Mouse (Mus musculus) megakaryocyte, adult 5-6 weeks (primary cell): ENCODE data around the gene Srsf9. TPM values are rescaled to one million over a fixed set of nuclear protein-coding genes. Genes with fewer than 3 reads are reported as not detected.
A peak's percentile ranks its signal among the peaks of the same experiment; 100 is the strongest.

Source experiments
- ATAC-seq: 2 replicates; pipeline ENCODE4 v1.8.0; 2016; ENCODE audit warnings: mild to moderate bottlenecking, inconsistent platforms; ENCODE audit not compliant: poor library complexity, severe bottlenecking
- total RNA-seq, 2 experiments: library from RNA; stranded (forward) in 1 of 2; stranded (reverse) in 1 of 2; fragments of 153-499, 151-499 nt in 1 of 2; fragments of 221-1000, 200-1000 nt in 1 of 2; gene quantifications; 2 replicates each; pipeline versions ENCODE4 v1.2.3 to v1.2.4; 2015 to 2017

Srsf9 gene
- total RNA-seq, 2 experiments from 2014 or later, result 98.4 to 126 TPM

DNA sequence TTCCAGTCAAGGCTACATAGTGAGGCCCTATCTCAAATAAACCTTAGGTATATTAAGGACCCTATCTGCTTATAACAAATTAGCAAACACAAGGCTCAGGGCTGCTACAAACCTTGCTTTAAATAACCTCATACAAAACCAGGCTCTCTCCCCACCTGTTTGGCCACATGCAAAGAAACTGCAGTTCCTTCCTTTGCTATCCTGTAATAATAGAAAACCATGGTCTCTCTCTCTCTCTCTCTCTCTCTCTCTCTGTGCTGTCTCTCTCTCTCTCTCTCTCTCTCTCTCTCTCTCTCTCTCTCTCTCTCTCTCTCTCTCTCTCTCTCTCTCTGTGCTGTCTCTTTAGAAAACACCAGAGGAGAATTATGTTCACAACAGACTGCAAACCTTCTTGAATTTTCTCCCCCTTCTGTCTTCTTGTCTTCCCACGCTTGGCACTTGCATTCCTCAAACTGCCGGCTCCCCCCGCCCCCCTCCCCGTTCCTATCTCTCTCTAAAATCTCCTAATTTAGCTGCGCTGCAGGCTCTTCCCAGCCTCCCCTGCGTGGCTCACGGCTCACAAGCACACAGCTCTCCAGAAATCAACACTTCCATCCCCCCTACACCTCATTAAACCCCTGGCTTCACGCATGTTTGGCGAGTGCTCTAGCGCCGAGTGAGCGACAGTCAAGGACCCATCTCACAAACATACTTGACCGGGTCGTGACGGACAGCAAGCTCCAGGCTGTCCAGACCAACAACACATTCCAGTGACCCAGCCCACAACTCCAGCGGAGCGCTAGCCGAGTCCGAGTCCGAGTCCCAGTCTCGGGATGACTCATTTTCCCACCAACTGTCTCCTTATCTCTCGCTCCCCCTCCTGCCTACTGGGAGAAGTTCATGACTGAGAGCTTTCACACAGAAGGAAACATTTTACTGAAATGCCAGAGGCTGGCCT lies 7.7 kb upstream of the Srsf9 start:
- peak; percentile 91 for ATAC-seq

DNA sequence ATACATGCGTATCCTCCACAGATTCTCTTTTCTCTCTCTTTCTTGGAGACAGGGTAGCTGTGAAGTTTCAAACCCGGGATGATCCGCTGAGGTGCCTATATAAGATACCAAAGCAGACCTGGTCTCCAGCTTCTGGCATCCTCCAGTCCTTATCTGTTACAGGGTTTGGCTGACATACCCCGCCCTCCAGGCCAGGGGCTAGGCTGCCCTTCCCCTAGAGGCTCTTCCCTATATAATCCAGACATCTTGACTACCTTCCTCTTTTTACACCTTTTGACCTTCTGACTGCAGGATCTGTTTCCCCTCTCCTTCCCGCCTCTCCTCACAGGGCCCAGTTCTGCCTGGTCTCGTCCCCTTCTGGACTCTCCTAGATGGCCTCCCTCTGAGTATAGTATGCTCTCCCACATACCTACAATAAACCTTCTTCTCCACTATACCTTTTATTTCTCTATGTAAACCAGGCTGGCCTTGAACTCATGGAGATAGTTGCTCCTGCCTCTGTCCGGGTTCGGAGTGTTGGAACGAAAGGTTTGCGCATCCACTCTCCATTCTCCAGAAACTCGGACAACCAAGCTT lies 633 bp upstream of the Srsf9 start:
- peak; percentile 47 for ATAC-seq

DNA sequence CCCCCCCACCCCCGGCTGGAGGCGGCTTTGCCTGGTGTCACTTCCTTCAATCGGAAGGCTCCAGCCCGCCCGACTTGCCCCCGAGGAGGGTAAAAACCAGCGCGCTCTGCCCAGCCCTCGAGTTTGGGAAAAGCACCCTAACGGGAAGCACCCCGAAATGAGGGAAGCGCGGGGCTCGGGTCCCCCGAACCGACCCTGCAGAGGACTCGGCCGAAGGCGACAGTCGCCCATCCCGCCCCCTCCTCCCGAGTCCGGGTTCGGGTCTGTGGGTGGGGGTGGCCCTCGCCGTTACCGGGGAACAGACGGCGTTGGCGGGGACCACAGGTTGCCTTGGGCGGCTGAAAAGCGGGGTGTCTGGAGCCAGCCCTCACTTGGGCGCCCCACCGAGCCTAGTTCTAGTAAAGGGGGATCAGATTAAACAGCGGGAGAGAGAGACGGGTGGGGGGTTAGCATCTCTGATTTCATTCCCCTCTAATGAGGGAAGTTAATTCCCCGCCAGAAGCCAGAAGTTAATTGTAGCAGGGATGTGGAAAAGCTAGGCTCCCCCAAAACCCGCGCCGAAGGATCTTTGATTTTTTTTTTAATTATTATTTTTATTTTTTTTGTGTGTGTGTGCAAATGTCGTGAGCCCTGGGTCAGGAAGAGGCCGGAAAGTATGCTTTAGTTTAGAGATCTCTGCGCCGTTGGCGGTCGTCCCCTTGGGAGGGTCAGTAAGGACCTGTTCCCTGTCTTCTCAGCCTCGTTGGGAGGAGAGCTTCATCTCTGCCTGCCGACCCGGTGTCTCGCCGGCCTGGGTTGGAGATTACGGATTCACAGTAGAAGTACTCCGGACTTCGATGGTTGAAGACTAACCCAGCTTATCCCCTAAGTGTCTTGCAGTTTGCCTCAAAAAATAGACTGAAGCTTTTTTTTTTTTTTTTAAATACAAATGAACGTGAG lies 902 bp downstream of the Srsf9 start:
- peak; percentile 14 for ATAC-seq

DNA sequence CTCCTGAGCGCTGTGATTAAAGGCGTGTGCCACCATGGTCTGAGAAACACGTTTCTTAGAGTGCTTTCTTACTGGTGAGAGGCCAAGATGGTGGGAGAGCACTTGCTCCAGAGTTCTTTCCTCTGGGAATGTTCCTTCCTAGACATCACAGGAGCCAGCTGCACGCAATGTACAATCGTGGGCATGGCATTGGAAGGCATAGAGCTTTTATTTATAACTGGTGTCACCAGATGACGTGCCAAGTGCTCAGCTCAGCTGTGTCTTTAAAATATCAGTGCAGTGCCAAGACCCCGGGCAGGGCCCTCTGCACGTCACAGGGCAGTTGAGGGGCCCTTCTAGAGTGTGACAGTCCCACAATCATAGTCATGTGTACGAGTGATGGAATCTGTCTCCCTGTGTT lies 4.0 kb downstream of the Srsf9 start:
- no peak for ATAC-seq

DNA sequence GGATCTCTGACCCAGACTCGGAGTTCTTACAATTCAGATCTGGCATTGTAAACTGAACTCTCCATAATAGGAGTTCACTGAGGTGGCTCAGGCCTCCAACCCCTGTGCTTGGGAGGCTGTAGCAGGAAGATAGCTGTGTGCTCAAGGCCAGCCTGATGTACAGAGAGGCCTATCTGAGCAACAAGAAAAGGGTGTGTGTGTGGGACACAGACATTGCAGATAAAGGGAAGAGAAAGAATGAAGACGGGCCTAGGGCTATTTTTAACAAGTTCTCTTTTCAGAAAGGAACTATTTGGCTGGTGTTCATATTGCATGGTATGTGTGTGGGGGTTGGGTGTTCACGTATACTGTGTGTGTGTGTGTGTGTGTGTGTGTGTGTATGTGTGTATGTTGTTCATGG lies 6.6 kb downstream of the Srsf9 start:
- peak; percentile 62 for ATAC-seq

DNA sequence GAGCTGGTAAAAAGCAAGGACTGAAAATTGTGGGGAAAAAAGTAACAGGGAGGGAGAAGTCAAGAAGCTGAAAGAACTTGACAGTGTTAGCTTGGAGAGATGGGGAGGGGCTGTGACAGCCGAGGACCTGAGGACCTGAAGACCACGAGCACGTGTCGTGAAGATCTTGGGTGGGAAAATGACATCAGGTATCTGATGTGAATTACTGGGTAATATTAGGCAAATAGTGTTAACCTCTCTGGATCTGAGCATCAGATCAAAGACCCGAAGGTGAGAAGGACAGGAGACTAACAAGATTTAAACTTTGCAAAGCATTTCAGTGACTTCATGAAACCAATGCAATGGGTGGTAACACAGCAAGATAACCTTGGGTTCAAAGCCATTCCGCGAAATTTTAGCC lies 13.0 kb downstream of the Srsf9 start:
- ATAC-seq, result no peak

DNA sequence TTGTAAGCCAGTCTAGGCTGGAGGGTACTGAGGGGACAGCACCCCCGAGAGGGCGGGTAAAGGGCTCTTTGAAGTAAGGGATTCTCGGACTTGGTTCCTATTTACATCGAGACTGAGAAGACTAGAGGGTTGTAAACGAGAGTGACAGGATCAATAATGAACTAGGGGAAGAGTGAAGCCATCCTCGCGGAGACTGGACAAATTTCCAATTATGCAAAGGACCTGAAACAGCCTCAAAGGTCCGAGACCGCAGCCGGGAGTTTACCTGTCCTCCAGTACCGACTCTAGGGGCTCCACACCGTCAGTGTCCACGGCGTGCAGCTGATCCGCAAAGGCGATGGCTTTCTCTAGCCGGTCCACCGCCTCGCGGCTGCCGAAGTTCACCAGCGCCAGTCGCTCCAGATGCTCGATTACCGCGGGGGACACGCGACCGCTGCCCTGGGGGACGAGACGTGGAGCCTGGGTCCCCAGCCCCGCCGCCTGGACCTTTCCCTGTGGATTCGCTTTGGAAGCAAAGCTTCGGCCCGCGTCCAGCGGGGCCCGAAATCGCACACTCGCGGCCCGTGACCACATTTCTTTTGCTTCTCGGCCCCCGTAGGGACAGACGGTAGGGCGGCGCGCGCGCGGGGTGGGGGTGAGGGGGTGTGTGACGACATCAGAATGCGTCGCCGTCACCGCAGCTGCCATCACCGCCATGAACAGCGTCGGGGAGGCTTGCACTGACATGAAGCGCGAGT lies 13.8 kb downstream of the Srsf9 start, which contains the start of the genes Gatc and Triap1:
TSS of gene Gatc (minus strand) at position 602 of the 737 bp plus-strand sequence.
TSS of gene Triap1 (plus strand) at position 649 of the 737 bp plus-strand sequence.
- peak; percentile 97 for ATAC-seq

DNA sequence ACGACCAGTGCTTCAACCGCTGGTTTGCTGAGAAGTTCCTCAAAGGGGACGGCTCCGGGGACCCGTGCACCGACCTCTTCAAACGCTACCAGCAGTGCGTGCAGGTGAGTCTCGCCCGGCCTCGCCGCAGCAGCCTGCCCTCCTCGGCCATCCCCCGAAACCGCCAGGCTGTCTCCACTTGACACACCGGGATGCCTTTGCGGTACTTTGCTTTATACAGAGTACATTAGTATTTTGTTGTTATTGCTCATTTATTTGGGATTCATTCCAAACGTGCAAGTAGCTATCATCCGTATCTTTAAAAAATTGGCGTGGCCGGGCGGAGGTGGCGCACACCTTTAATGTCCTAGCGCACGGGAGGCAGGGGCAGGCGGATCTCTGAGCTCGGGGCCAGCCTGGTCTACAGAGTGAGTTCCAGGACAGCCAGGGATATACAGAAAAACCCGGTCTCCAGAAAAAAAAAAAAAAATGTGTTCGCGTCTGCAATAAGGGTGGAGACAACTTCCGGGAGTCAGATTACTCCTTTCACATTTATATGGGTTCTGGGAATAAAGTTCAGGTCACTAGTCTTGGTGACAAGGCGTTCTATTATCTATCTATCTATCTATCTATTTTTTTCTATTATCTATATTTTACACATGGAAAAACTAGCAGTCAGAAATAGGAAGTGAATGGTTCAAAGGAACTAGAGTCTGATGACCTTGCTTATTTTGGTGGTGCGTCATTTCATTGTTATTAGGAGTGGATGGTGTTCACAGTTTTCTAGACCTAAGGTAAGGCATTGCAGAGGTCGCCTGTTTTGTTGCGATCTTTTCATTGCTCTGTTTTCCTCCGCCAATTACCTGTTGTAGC lies 14.6 kb downstream of the Srsf9 start:
- no peak for ATAC-seq

DNA sequence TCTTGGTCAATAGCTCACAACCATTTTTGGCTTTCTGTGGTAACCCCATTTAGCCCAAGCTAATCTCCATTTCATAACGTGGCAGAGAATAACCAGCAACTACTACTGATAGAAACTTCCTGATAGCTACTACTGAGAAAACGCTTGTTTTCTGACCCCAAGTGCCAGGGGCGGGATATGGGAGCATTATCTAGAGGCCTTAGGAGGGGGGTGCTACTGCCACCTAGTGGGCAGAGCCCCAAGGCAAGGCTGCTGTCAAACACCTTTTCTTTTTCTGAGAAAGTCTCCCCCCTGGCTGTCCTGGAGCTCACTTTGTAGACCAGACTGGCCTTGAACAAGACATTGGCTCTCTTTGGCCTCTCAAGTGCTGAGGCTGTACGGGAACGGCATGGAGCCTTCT lies 20.6 kb downstream of the Srsf9 start:
- peak; percentile 76 for ATAC-seq

DNA sequence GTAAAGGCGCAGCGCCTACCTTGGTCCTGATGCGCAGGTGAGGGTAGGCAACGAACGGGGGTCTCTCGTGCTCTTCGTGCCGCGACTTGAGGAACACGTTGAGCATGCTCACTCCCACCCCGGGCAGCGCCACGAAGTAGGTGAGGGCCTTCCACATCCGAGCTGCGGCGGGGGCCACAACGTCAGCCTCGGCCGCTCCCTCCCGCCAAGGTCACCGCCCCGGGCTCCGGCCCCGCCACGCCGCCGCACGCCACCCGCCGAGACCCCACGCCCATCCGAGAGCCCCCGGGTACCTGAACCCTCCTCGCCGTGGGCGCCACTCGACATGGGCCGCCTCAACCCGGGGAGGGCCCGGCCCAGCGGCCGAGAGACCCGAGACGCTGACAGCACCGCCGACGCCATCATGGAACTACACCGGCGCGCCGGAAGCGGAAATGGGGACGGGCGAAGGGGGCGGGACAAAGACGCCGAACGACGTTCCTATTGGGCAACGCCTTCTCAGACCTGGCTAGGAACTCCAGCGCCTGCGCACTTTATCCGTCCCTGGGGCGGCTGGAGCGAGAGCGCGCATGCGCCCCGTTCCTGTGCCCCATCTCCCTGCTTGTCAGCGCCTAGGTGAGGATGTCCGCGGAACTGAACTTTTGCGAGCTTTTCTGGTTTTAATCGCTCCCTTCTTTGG lies 21.7 kb downstream of the Srsf9 start, which contains the start of gene Cox6a1:
TSS of gene Cox6a1 (minus strand) at position 436 of the 679 bp plus-strand sequence.
- peak; percentile 95 for ATAC-seq

DNA sequence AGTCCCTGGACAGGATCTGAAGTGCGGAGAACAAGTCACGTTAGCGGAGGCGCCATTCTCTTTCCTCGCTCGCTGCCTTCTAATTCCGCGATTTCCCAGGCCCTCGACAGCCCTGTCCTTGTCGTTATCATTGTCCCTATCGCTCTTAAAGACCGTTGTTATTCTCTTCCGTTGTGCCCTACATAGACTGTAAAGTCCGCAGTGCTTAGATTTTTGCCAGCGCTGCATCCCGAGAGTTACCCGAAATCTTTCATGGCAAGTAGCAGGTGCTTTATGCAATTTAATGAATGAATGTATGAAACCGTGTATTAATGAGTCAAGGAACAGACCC lies 22.2 kb downstream of the Srsf9 start:
- ATAC-seq, result peak; percentile 25

DNA sequence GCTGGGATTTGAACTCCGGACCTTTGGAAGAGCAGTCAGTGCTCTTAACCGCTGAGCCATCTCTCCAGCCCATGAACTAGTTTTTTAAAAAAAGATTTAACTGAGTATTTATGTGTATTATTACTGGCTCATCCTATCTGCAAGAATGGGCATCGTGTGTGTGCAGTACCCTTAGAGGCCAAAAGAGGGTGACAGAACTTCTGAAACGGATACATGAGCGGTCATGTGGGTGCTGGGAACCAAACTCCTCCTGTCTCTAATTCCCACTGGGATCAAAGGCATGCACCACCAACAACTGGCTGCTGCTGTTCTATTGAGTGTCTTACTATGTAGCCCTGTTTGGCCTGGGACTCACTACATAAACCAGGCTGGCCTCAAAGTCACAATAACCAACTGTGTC lies 24.4 kb downstream of the Srsf9 start:
- ATAC-seq, result no peak

DNA sequence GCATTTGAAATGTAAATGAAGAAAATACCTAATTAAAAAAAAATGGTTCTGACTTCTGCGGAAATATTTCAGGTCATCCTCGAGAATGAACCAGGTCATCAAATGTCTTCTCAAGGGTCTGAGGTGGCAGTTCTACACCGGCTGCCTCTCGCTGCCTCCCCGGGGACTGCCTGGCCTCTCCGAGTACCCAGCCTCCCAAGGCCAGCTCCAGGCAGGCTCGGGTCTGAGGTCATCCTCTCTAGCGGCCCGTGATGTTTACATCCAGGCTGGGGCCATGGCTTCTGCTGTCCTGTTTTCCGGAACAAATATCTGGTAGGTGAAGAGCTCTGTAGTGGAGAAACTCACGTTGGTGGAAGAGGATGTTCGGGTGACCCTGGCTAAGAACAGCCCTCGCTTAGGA lies 28.1 kb downstream of the Srsf9 start:
- ATAC-seq, result no peak

DNA sequence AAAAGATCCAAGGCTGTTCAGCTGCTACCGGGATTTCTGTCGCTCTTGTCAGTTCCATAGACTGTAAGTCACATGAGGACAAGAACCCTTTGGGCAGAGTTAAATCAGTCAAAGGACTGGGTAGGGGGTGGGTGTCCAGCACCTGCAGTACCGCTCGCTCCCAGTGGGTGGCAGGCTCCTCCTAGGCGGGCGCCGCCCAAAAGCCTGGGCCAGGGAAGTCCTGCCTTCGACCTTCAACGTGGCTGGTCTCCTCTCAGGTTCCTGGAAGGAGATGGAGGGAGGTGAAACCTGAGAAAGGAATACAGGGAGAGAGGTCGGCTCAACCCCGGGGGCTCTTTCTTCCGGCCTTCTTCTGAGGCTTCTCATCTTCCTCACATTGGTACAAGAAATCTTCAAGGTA lies 31.9 kb downstream of the Srsf9 start:
- peak; percentile 99 for ATAC-seq

DNA sequence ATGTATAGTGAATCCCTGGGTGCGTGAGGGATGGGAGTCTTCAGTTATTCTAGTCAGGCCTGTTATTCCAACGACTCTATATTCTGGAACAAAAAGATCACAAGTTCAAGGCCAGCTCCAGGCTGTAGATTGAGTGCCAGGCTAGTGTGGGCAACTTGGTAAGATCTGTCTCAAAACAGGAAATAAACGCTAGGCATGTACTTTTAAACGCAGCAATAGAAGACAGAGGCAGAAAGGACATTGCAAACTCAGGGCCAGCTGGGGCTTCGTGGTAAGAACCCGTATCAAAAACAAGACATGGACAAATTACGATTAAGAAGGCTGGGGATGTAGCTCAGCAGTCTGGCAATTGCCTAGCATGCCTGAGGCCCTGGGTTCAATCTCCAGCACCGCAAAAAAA lies 32.5 kb downstream of the Srsf9 start:
- no peak for ATAC-seq

DNA sequence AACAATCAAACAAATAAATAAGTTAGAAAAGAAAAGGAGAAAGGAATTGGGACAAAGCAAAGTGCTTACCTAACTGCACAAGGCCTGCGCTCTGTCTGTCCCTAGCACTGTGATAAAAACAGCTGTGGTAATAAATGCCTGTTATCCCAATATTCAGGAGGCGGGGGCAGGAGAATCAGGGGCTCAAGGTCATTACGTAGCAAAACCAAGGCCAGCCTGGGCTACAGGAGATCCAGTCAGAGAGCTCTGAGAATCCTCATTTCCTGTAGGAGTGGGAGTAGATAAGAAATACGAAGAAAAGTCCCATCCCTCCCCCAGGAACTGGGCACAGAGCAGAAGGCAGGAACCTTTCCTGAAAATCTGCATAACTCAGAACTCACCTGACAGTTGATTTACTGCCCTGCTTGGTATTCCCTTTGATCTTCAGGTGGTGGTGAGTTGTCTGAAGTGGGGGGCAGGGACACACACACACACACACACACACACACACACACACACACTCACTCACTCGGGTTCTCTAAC lies 32.9 kb downstream of the Srsf9 start:
- no peak for ATAC-seq

DNA sequence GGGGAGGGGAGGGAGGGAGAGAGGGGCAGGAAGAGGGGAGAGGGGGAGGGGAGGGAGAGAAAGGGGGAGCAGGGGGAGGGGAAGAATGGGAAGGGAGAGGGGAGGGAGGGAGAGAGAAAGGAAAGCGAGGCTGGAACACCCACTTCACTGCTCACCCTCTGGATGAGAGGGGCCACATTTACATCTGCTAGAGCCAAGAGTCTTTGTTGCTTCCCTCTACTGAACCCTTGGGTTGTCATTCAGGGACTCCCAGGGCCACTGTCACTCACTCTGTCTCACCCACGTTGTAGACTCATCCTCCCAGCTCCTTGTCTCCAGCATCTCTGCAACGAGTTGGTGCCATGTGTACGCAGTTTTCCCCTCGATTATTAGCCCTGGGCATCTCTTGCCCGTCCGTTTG lies 35.2 kb downstream of the Srsf9 start:
- no peak for ATAC-seq

DNA sequence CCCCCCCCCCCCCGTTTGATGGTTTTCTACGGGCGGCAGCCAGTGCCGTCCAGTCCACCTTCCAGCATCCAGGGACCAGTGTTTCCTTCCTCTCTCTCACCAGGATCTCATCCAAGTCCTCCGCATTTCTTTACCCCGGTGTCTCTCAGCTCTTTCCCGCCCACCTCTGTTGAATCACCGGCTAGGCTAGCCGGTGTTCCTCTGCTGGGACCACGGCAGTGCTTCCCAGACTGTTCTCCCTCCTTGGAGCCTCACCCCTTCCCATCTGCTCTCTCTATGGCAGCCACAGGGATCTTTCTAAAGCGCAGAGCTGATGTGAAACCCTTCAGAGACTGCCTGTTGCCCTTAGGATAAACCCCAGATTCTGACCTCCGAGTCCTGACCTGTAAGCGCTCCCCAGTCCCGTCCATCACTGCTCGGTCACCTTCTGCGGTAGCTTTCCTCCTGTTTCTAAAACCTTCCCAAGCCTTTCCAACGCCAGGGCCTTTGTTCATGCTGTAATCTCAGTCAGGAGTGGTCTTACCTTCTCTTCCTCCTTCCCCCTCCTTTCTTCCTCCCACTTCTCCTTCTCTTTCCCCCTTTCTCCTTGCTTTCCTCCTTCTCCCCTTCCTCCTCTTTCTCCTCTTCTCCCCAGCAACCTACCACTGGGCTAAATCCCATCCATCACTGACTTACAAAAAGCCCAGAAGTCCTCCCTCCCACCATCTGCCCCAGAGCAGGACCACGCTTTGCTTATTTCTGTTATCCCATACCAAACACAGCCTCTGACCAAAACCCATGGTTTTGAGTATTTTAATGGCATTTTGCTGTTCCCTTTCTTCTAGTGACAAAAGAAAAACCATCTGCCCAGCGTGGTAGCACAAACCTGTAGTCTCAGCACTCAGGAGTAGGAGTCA lies 36.1 kb downstream of the Srsf9 start:
- no peak for ATAC-seq
